Mouse (Mus musculus) stomach, postnatal 0 days (tissue): Measurements from ENCODE around the gene Cdc42ep4.

Experiments
- CTCF ChIP-seq: IDR thresholded peaks from 2 replicates; pipeline ENCODE4 v1.5.1; 2016; ENCODE audit warnings: antibody characterized with exemption, low read depth, mild to moderate bottlenecking, moderate library complexity
- EP300 ChIP-seq: optimal IDR thresholded peaks from 2 replicates; pipeline ENCODE3; 2016; ENCODE audit warnings: antibody characterized with exemption

- TF ChIP-seq EP300 (no peak), CTCF (no peak)
Observed at GRCm38 (mm10) chr11:113782496-113782895, 30.8 kb upstream of the Cdc42ep4 start.
